Mouse (Mus musculus) MEL (cell line): ENCODE results near the gene Rtp3.

Experiments used
- CTCF ChIP-seq, 3 experiments: IDR thresholded peaks in 2 of 3; conservative IDR thresholded peaks in 1 of 3; 2 replicates each; pipeline ENCODE4 v1.5.1; 2011 to 2012; ENCODE audit warnings: low read length in 3 of 3, low read depth in 2 of 3, mild to moderate bottlenecking in 2 of 3, improper control_type of control experiment in 1 of 3, inconsistent platforms in 1 of 3, mixed read lengths in 1 of 3, moderate library complexity in 1 of 3; ENCODE audit not compliant: control insufficient read depth in 1 of 3, insufficient read depth in 1 of 3, poor library complexity in 1 of 3, severe bottlenecking in 1 of 3
- EP300 ChIP-seq, 2 experiments: IDR thresholded peaks; 2 replicates each; pipeline ENCODE4 v1.6.1; 2011; ENCODE audit warnings: improper control_type of control experiment in 2 of 2, low read length in 2 of 2, low read depth in 1 of 2, mild to moderate bottlenecking in 1 of 2
- GABPA ChIP-seq: IDR thresholded peaks from 2 replicates; pipeline ENCODE4 v1.6.1; 2012; ENCODE audit warnings: low read depth, mild to moderate bottlenecking, inconsistent platforms, low read length, improper control_type of control experiment, moderate library complexity
- HCFC1 ChIP-seq: IDR thresholded peaks from 2 replicates; pipeline ENCODE4 v1.6.1; 2012; ENCODE audit warnings: low read depth, mild to moderate bottlenecking, inconsistent platforms, low read length, improper control_type of control experiment, moderate library complexity
- JUND ChIP-seq: IDR thresholded peaks from 2 replicates; pipeline ENCODE4 v1.6.1; 2011; ENCODE audit warnings: low read depth, mild to moderate bottlenecking, improper control_type of control experiment, low read length
- MAFK ChIP-seq: IDR thresholded peaks from 2 replicates; pipeline ENCODE4 v1.6.1; 2011; ENCODE audit warnings: low read depth, mild to moderate bottlenecking, low read length, improper control_type of control experiment, borderline replicate concordance
- MAZ ChIP-seq: IDR thresholded peaks from 2 replicates; pipeline ENCODE4 v1.6.1; 2012; ENCODE audit warnings: low read depth, mild to moderate bottlenecking, inconsistent platforms, low read length, improper control_type of control experiment
- POLR2A ChIP-seq, 2 experiments: IDR thresholded peaks; 2 replicates each; pipeline ENCODE4 v1.6.1; 2011 to 2012; ENCODE audit warnings: low read length in 2 of 2, mild to moderate bottlenecking in 2 of 2, control low read depth in 1 of 2, improper control_type of control experiment in 1 of 2, low read depth in 1 of 2, moderate library complexity in 1 of 2; ENCODE audit not compliant: control insufficient read depth in 1 of 2, insufficient read depth in 1 of 2, poor library complexity in 1 of 2
- UBTF ChIP-seq: IDR thresholded peaks from 2 replicates; pipeline ENCODE4 v1.6.1; 2012; ENCODE audit warnings: low read depth, mild to moderate bottlenecking, inconsistent platforms, low read length, improper control_type of control experiment, moderate library complexity, borderline replicate concordance; ENCODE audit not compliant: insufficient read depth
- USF2 ChIP-seq, 2 experiments: IDR thresholded peaks; 2 replicates each; pipeline ENCODE4 v1.6.1; 2011 to 2012; ENCODE audit warnings: improper control_type of control experiment in 2 of 2, low read length in 2 of 2, borderline replicate concordance in 1 of 2, inconsistent platforms in 1 of 2, low read depth in 1 of 2, mild to moderate bottlenecking in 1 of 2; ENCODE audit not compliant: insufficient read depth in 1 of 2
- ZNF384 ChIP-seq: IDR thresholded peaks from 2 replicates; pipeline ENCODE4 v1.6.1; 2012; ENCODE audit warnings: low read depth, mild to moderate bottlenecking, inconsistent platforms, low read length, improper control_type of control experiment

- TF ChIP-seq USF2 (IDR thresholded peaks at IDR 0.05; ENCODE audit: borderline replicate concordance in 1 of 2, insufficient read depth in 1 of 2, low read depth in 1 of 2, low read length in 2 of 2) (no peak), POLR2A (IDR thresholded peaks at IDR 0.05; ENCODE audit: control insufficient read depth in 1 of 2, insufficient read depth in 1 of 2, low read depth in 1 of 2, low read length in 2 of 2, poor library complexity in 1 of 2) (no peak), CTCF (IDR thresholded peaks at IDR 0.05 in 2 of 3, conservative IDR thresholded peaks at IDR 0.05 in 1 of 3; ENCODE audit: control insufficient read depth in 1 of 3, insufficient read depth in 1 of 3, low read depth in 2 of 3, low read length in 3 of 3, poor library complexity in 1 of 3, severe bottlenecking in 1 of 3) (no peak), ZNF384 (no peak), EP300 (IDR thresholded peaks at IDR 0.05; ENCODE audit: low read depth in 1 of 2, low read length in 2 of 2) (no peak), JUND (no peak), MAFK (no peak), UBTF (no peak), HCFC1 (no peak), MAZ (no peak), GABPA (no peak)
Measured at GRCm38 (mm10) chr9:110952398-110952797, 38.0 kb downstream of the Rtp3 start.
